Mouse (Mus musculus) E14TG2a.4 (cell line): ENCODE results near the gene Nphp1.

Source experiments
- CTCF ChIP-seq: conservative IDR thresholded peaks from 2 replicates; pipeline ENCODE4 v1.5.1; 2014; ENCODE audit warnings: low read length
- NANOG ChIP-seq: IDR thresholded peaks from 2 replicates; pipeline ENCODE4 v1.6.1; 2014; ENCODE audit warnings: borderline replicate concordance, low read length, mixed read lengths
- POU5F1 ChIP-seq: IDR thresholded peaks from 2 replicates; pipeline ENCODE4 v1.6.1; 2014; ENCODE audit warnings: low read length, borderline replicate concordance

DNA sequence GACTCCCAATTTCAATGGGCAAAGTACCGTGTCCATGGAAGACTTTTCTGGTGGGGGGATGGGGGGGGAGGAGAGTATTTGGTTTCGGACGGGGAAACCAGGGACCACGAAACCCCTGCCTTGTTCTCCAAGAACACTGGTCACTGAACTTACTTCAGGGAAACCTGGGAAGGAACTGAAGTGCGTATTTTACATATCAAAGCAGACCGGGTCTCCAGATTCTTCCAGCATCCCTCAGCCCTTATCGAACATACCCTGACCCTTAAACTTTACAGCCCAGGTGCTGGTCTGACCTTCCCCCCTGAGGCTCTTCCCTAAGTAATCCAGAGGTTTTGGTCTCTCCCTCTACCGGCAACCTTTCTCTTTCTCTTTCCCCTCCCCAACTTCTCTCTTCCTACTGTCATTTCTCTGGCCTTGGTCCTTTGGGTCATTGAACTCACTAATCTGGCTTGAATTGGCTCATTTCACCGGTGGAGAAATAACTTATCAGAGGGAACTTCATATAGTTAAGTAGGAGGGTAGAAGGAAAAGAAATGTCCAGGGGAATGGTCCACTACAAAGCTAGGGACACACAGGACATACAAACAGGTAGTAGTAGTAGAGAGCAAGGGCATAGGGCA is 1.1 kb upstream of the Nphp1 start:
- TF ChIP-seq CTCF (no peak), NANOG (no peak), POU5F1 (no peak)
